Mouse (Mus musculus): ENCODE measurements around the gene Capzb. TPM values are rescaled to one million over a fixed set of nuclear protein-coding genes. Genes with fewer than 3 reads are reported as not detected.

Capzb gene
- polyA plus RNA-seq, 1 experiment from 2014 or later, result 218 TPM

- peaks cover 29% of the 10 kb centered on the region for H3K4me1 ChIP-seq (ENCODE audit: control insufficient read depth, insufficient read depth, low read length)
- WGBS, result 6% methylated on average over 35 of the region's 35 CpGs
- peak overlapping the region; percentile 73 for H3K27ac ChIP-seq (ENCODE audit: low read depth, low read length)
- peak overlapping the region; percentile 98 for H3K4me2 ChIP-seq (ENCODE audit: low read depth, low read length)
- H3K9me3 ChIP-seq (ENCODE audit: control insufficient read depth, low read length), result no peaks in the 10 kb centered on the region
- H3K27me3 ChIP-seq (ENCODE audit: control insufficient read depth, insufficient read depth, low read length), result no peaks in the 10 kb centered on the region
- peak overlapping the region; percentile 91 for H3K9ac ChIP-seq (replicated peaks; ENCODE audit: low read depth, low read length)
- H3K36me3 ChIP-seq (ENCODE audit: control insufficient read depth, insufficient read depth, low read length), result no peaks in the 10 kb centered on the region
- peak; percentile 39; the same call in 1 of the 2 replicates for ATAC-seq (ENCODE audit: low read depth)
- peak overlapping the region; percentile 93 for H3K4me3 ChIP-seq (ENCODE audit: low read depth, low read length)
Observed at GRCm38 (mm10) chr4:139193176-139194093, 736 bp downstream of the Capzb start.

DNA sequence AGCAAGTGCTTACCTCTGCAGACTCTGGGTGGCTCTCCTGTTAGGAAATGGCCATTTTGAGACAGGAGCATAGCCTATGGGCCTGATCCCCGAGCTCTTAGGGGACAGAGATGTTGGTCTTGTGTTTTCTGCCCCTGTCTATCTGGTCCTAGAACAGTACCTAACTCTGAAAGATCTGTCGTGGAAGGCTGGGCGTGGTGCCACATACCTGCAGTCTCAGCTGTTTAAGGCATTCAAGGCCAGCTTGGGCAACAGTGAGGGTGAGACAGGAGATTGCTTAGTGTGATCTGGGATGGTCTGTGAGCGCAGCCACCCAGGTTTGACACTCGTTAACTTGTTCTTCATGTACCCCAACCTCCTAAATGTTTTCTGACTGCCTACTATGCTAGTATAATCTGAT lies 2.4 kb downstream of the Capzb start:
- H3K4me1 ChIP-seq (ENCODE audit: control insufficient read depth, insufficient read depth, low read length), result peaks cover 29% of the 10 kb centered on the region
- H3K27me3 ChIP-seq (ENCODE audit: control insufficient read depth, insufficient read depth, low read length), result no peaks in the 10 kb centered on the region
- 85% methylated on average over 5 of the region's 5 CpGs for WGBS
- no peaks in the 10 kb centered on the region for H3K36me3 ChIP-seq (ENCODE audit: control insufficient read depth, insufficient read depth, low read length)
- no peak for ATAC-seq (ENCODE audit: low read depth)
- H3K9me3 ChIP-seq (ENCODE audit: control insufficient read depth, low read length), result no peaks in the 10 kb centered on the region
- no peak overlapping the region for H3K9ac ChIP-seq (replicated peaks; ENCODE audit: low read depth, low read length)
- H3K4me3 ChIP-seq (ENCODE audit: low read depth, low read length), result no peak overlapping the region
- H3K4me2 ChIP-seq (ENCODE audit: low read depth, low read length), result no peak overlapping the region
- H3K27ac ChIP-seq (ENCODE audit: low read depth, low read length), result no peak overlapping the region

DNA sequence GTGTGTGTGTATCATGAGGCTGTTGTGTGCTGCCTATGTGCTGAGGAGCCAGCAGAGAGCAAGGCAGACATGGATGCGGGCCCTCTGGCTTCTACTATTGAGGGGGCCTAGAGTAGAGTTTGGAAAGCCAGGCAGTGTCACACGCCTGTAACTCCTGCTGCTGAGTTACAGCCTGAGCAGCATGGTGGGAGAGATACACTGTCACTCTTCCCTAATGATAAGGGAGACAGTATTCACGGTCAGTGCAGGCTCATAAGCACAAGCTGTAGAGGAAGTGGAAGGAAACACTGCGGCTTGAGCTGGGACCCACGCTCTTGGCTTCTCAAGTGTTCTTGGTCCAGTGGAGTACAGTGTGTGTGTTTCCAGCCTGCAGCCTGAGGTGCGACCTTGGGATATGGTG lies 3.8 kb downstream of the Capzb start:
- Histone ChIP-seq H3K36me3 (ENCODE audit: control insufficient read depth, insufficient read depth, low read length) (no peaks in the 10 kb centered on the region), H3K9me3 (ENCODE audit: control insufficient read depth, low read length) (no peaks in the 10 kb centered on the region), H3K9ac (replicated peaks; ENCODE audit: low read depth, low read length) (no peak overlapping the region), H3K27me3 (ENCODE audit: control insufficient read depth, insufficient read depth, low read length) (no peaks in the 10 kb centered on the region), H3K27ac (ENCODE audit: low read depth, low read length) (no peak overlapping the region), H3K4me3 (ENCODE audit: low read depth, low read length) (no peak overlapping the region), H3K4me1 (ENCODE audit: control insufficient read depth, insufficient read depth, low read length) (peaks cover 27% of the 10 kb centered on the region), H3K4me2 (ENCODE audit: low read depth, low read length) (no peak overlapping the region)
- no peak for ATAC-seq (ENCODE audit: low read depth)
- WGBS, result 91% methylated on average over 6 of the region's 6 CpGs

- no peak for ATAC-seq (ENCODE audit: low read depth)
- no peak overlapping the region for H3K27ac ChIP-seq (ENCODE audit: low read depth, low read length)
- H3K9me3 ChIP-seq (ENCODE audit: control insufficient read depth, low read length), result no peaks in the 10 kb centered on the region
- peaks cover 23% of the 10 kb centered on the region for H3K4me1 ChIP-seq (ENCODE audit: control insufficient read depth, insufficient read depth, low read length)
- 87% methylated on average over 6 of the region's 6 CpGs for WGBS
- H3K36me3 ChIP-seq (ENCODE audit: control insufficient read depth, insufficient read depth, low read length), result no peaks in the 10 kb centered on the region
- no peak overlapping the region for H3K4me3 ChIP-seq (ENCODE audit: low read depth, low read length)
- no peaks in the 10 kb centered on the region for H3K27me3 ChIP-seq (ENCODE audit: control insufficient read depth, insufficient read depth, low read length)
- H3K4me2 ChIP-seq (ENCODE audit: low read depth, low read length), result no peak overlapping the region
- H3K9ac ChIP-seq (replicated peaks; ENCODE audit: low read depth, low read length), result no peak overlapping the region
Observed at GRCm38 (mm10) chr4:139196949-139197348, 4.2 kb downstream of the Capzb start.

DNA sequence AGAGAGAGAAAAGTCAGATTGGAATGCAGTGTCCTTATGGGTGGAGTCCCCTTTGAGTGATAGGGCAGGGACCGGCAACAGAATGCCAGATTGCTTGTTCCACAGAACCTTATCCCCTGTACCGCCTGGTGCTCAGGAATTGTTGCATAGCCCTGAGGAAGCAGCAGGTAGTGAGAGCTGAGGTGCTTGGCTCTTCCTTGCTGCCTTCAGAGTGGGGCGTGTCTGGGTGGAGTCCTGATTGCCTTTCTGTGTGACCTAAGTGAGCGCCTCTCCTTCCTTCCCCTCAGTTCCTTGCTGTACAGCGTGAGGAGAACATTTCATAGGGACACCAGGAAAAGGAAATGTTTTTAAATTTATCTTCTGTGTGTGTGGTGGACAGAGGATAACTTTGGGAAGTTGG lies 4.8 kb downstream of the Capzb start:
- H3K27ac ChIP-seq (ENCODE audit: low read depth, low read length), result no peak overlapping the region
- no peak overlapping the region for H3K4me3 ChIP-seq (ENCODE audit: low read depth, low read length)
- ATAC-seq (ENCODE audit: low read depth), result no peak
- H3K4me1 ChIP-seq (ENCODE audit: control insufficient read depth, insufficient read depth, low read length), result peaks cover 23% of the 10 kb centered on the region
- H3K27me3 ChIP-seq (ENCODE audit: control insufficient read depth, insufficient read depth, low read length), result no peaks in the 10 kb centered on the region
- WGBS, result 82% methylated on average over 5 of the region's 5 CpGs
- H3K9ac ChIP-seq (replicated peaks; ENCODE audit: low read depth, low read length), result no peak overlapping the region
- H3K9me3 ChIP-seq (ENCODE audit: control insufficient read depth, low read length), result no peaks in the 10 kb centered on the region
- H3K4me2 ChIP-seq (ENCODE audit: low read depth, low read length), result no peak overlapping the region
- H3K36me3 ChIP-seq (ENCODE audit: control insufficient read depth, insufficient read depth, low read length), result no peaks in the 10 kb centered on the region

DNA sequence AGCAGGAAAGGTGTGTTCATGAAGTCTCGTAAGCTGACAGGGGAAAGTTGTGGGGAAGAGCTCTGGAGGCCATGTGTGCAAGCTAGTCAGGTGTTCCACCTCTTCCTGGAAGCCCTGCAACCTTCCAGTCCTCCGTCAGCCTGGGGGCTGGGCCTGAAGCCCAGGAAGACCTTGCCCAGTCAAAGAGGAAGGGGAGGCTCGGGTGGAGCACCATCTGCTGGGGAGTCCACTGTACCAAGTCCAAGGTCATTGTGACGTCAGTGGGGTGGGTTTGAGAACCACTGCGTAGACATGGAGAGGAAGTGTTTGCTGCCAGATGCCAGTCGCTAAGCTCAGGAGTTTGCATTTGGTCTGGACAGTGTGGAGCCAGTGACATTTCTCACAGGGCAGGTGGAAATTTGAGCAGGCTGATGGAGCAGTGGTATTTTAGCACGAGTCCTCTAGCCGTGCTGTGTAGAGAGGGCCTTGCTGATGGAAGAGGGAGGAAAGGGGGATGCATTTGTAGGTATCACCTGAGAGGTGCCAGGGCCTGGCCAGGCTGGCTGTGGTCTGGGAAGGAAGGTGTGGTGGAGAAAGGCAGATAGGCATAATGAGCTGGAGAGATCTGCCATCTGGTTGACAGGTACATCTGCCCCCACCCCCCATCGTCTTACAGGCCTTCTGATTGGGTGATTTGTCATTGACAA lies 5.4 kb downstream of the Capzb start:
- Histone ChIP-seq H3K36me3 (ENCODE audit: control insufficient read depth, insufficient read depth, low read length) (no peaks in the 10 kb centered on the region), H3K4me2 (ENCODE audit: low read depth, low read length) (no peak overlapping the region), H3K9ac (replicated peaks; ENCODE audit: low read depth, low read length) (no peak overlapping the region), H3K4me3 (ENCODE audit: low read depth, low read length) (no peak overlapping the region), H3K9me3 (ENCODE audit: control insufficient read depth, low read length) (no peaks in the 10 kb centered on the region), H3K4me1 (ENCODE audit: control insufficient read depth, insufficient read depth, low read length) (peaks cover 23% of the 10 kb centered on the region), H3K27ac (ENCODE audit: low read depth, low read length) (no peak overlapping the region), H3K27me3 (ENCODE audit: control insufficient read depth, insufficient read depth, low read length) (no peaks in the 10 kb centered on the region)
- no peak for ATAC-seq (ENCODE audit: low read depth)
- 79% methylated on average over 9 of the region's 9 CpGs for WGBS

DNA sequence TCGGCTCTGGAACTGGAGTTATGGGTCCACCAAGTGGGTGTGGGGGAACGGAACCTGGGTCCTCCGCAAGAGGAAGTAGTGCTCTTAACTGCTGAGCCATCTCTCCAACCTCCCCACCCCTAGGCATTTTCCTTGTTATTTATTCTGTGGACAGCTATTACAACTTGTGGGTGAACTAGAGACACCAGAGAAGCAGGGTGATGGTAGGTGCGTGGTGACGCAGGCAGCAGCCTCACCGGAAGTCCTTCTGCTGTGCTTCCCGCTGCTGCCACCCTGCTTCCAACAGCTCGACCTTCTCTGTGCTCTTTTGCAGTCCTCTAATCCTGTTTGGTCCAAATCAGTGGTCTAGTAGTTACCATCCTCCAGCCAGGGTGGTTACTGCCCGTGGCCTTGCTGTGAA lies 6.4 kb downstream of the Capzb start:
- 88% methylated on average over 9 of the region's 9 CpGs for WGBS
- H3K4me1 ChIP-seq (ENCODE audit: control insufficient read depth, insufficient read depth, low read length), result peaks cover 14% of the 10 kb centered on the region
- no peak for ATAC-seq (ENCODE audit: low read depth)

DNA sequence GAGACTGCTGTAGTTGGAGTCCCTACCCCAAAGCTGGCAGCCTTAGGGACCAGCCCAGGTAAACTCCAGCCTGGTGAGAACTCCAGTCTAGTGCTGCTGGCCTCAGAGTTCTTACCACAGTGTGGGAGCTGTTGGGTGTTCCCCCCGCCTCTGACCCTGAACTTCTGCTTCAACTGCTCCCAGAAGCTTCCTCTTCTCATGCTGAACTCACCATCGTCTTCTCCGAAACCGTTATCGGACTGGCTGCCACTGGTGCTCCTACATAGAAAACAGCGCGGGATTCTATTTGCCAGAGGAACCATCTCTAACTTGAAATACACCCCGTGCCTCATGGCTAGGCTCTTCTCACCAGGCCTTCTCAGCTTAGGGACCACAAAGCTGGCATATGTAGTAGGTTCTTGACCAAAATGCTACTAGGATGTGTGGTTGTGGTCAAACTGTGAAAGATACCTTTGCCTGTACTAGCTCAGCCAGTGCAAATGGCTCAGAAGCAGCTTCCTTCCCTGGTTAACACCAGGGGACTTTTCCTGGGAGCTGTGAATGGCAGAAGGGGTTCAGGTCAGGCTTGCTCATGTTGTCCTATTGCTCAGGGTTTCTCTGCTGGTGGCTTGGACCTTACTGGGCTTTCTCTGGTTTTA lies 7.1 kb downstream of the Capzb start:
- no peaks in the 10 kb centered on the region for H3K9me3 ChIP-seq (ENCODE audit: control insufficient read depth, low read length)
- H3K9ac ChIP-seq (replicated peaks; ENCODE audit: low read depth, low read length), result no peak overlapping the region
- no peak overlapping the region for H3K4me2 ChIP-seq (ENCODE audit: low read depth, low read length)
- H3K4me3 ChIP-seq (ENCODE audit: low read depth, low read length), result no peak overlapping the region
- ATAC-seq (ENCODE audit: low read depth), result no peak
- WGBS, result 93% methylated on average over 8 of the region's 8 CpGs
- H3K36me3 ChIP-seq (ENCODE audit: control insufficient read depth, insufficient read depth, low read length), result no peaks in the 10 kb centered on the region
- H3K4me1 ChIP-seq (ENCODE audit: control insufficient read depth, insufficient read depth, low read length), result peaks cover 7% of the 10 kb centered on the region
- no peak overlapping the region for H3K27ac ChIP-seq (ENCODE audit: low read depth, low read length)
- H3K27me3 ChIP-seq (ENCODE audit: control insufficient read depth, insufficient read depth, low read length), result no peaks in the 10 kb centered on the region

More for the DNA sequence above, 6.4 kb downstream of the Capzb start:
- Histone ChIP-seq H3K36me3 (ENCODE audit: control insufficient read depth, insufficient read depth, low read length) (no peaks in the 10 kb centered on the region), H3K9me3 (ENCODE audit: control insufficient read depth, low read length) (no peaks in the 10 kb centered on the region), H3K27ac (ENCODE audit: low read depth, low read length) (no peak overlapping the region), H3K4me3 (ENCODE audit: low read depth, low read length) (no peak overlapping the region), H3K4me2 (ENCODE audit: low read depth, low read length) (no peak overlapping the region), H3K27me3 (ENCODE audit: control insufficient read depth, insufficient read depth, low read length) (no peaks in the 10 kb centered on the region), H3K9ac (replicated peaks; ENCODE audit: low read depth, low read length) (no peak overlapping the region)

DNA sequence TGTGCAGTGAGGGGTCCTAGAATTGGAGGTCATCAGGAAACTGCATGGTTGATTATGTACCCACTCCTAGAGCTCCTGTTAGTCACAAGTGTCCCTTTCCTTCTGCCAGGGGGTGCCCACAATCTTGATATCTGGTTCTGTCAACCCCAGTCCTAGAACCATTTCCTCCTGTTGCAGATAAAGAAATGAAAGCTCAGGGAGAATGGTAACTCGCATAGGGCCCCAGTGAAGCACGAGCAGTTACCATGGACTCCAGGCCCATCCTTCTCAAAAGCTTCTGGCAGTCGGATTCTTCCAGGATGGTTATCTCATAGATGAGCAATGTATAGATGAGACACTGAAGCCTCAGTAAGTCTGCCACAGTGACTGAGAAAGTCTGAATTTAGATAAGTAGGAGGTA lies 8.2 kb downstream of the Capzb start:
- Histone ChIP-seq H3K9me3 (ENCODE audit: control insufficient read depth, low read length) (no peaks in the 10 kb centered on the region), H3K4me3 (ENCODE audit: low read depth, low read length) (no peak overlapping the region), H3K36me3 (ENCODE audit: control insufficient read depth, insufficient read depth, low read length) (no peaks in the 10 kb centered on the region), H3K4me1 (ENCODE audit: control insufficient read depth, insufficient read depth, low read length) (no peaks in the 10 kb centered on the region), H3K27ac (ENCODE audit: low read depth, low read length) (no peak overlapping the region), H3K4me2 (ENCODE audit: low read depth, low read length) (no peak overlapping the region), H3K9ac (replicated peaks; ENCODE audit: low read depth, low read length) (no peak overlapping the region), H3K27me3 (ENCODE audit: control insufficient read depth, insufficient read depth, low read length) (no peaks in the 10 kb centered on the region)
- WGBS, result 91% methylated on average over 3 of the region's 3 CpGs
- no peak for ATAC-seq (ENCODE audit: low read depth)
